Mouse (Mus musculus): ENCODE measurements around the gene Poll.

DNA sequence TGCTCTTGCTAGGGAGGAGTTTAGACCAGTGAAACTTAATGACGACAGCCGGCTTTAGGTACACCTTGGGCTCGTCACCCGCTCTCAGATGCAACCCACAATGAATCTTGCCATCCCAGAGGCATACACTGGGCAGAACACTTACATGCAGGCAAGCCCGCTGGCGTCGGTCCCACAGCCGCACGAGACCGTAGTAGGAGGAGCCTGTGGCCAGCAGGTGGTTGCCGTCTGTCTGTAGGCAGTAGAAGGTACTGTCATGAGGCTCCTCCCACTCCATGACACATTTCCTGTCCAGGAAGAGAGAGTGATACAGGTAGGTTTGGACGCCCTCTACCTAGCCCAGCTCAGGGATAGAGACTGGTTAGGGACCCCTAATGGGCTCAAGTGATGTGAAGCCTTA, 18.6 kb upstream of the Poll start:
- TF ChIP-seq POLR2A (IDR thresholded peaks at IDR 0.05; ENCODE audit: borderline replicate concordance, insufficient read depth, low read length), result no peak
- TF ChIP-seq CTCF (IDR thresholded peaks at IDR 0.05; ENCODE audit: borderline replicate concordance, insufficient read depth, low read depth, low read length), result no peak
